Mouse (Mus musculus) E14TG2a.4 (cell line): ENCODE measurements around the gene Tenm4.

Experiments used
- CTCF ChIP-seq: conservative IDR thresholded peaks from 2 replicates; pipeline ENCODE4 v1.5.1; 2014; ENCODE audit warnings: low read length
- NANOG ChIP-seq: IDR thresholded peaks from 2 replicates; pipeline ENCODE4 v1.6.1; 2014; ENCODE audit warnings: borderline replicate concordance, low read length, mixed read lengths
- POU5F1 ChIP-seq: IDR thresholded peaks from 2 replicates; pipeline ENCODE4 v1.6.1; 2014; ENCODE audit warnings: low read length, borderline replicate concordance

DNA sequence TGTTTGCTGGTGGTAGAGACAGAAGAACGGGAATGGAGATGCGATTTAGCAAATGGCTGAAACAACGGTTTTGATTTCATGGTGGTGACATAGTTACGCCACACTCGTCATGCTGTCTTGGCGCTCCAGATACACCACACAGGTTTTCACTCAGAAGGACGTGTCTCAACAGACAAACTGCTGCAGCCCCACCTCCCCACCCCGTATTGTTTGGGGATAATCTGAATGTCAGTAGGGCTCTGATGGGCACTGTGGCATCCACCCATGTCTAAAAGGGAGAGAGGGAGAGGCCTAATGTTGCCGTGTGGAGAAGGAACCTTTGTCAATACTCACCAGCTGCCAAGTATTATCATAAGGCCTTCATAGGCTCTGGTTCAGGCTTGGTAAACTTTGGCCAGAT, 14.4 kb downstream of the Tenm4 start:
- no peak for TF ChIP-seq CTCF
- no peak for TF ChIP-seq POU5F1
- no peak for TF ChIP-seq NANOG
